Mouse (Mus musculus): ENCODE results near the gene Bax.

DNA sequence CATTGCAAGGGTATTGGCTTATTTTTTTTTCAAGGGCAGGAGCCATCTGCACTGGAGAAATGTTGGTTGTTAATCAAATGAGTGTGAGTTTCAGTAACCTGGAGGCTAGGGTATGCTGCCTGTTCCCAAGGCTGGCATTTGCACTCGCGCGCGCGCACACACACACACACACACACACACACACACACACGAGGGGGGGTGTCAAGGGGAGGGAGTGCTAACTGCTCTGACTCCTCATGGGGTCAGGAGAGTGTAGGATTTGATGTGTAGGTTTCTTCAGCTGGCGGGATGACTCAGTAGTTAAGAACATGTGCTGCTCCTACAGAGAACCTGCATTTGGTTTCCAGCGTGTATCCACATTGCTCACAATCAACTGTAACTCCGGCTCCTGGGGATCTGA is 24.1 kb upstream of the Bax start:
- no peak for TF ChIP-seq MAX (IDR thresholded peaks at IDR 0.05; ENCODE audit: low read length)
- TF ChIP-seq CTCF (IDR thresholded peaks at IDR 0.05 in 2 of 3, conservative IDR thresholded peaks at IDR 0.05 in 1 of 3; ENCODE audit: control insufficient read depth in 1 of 3, insufficient read depth in 1 of 3, low read depth in 2 of 3, low read length in 3 of 3, poor library complexity in 1 of 3, severe bottlenecking in 1 of 3), result no peak
- no peak for TF ChIP-seq POLR2A (IDR thresholded peaks at IDR 0.05; ENCODE audit: control insufficient read depth in 1 of 2, insufficient read depth in 1 of 2, low read depth in 1 of 2, low read length in 2 of 2, poor library complexity in 1 of 2)
- no peak for TF ChIP-seq NRF1 (IDR thresholded peaks at IDR 0.05; ENCODE audit: insufficient read depth, low read depth, low read length, poor library complexity, severe bottlenecking)
- TF ChIP-seq MEF2A (IDR thresholded peaks at IDR 0.05; ENCODE audit: extremely low read depth, insufficient replicate concordance, low read depth, low read length, poor library complexity, severe bottlenecking), result no peak
- TF ChIP-seq SMC3 (IDR thresholded peaks at IDR 0.05; ENCODE audit: low read depth, low read length), result no peak
- no peak for TF ChIP-seq CHD2 (IDR thresholded peaks at IDR 0.05; ENCODE audit: low read length)
- no peak for TF ChIP-seq JUND (IDR thresholded peaks at IDR 0.05; ENCODE audit: low read depth, low read length)
- no peak for TF ChIP-seq MAFK (IDR thresholded peaks at IDR 0.05; ENCODE audit: borderline replicate concordance, low read depth, low read length)
- no peak for TF ChIP-seq MYB (IDR thresholded peaks at IDR 0.05; ENCODE audit: low read depth, low read length)
- TF ChIP-seq E2F4 (IDR thresholded peaks at IDR 0.05; ENCODE audit: borderline replicate concordance, low read depth, low read length), result no peak
- TF ChIP-seq UBTF (IDR thresholded peaks at IDR 0.05; ENCODE audit: borderline replicate concordance, insufficient read depth, low read depth, low read length), result no peak
- no peak for TF ChIP-seq EP300 (IDR thresholded peaks at IDR 0.05; ENCODE audit: low read depth in 1 of 2, low read length in 2 of 2)
- TF ChIP-seq MYC (IDR thresholded peaks at IDR 0.05; ENCODE audit: low read depth, low read length), result no peak
